Mouse (Mus musculus): ENCODE measurements around the gene Crk.

Crk gene

DNA sequence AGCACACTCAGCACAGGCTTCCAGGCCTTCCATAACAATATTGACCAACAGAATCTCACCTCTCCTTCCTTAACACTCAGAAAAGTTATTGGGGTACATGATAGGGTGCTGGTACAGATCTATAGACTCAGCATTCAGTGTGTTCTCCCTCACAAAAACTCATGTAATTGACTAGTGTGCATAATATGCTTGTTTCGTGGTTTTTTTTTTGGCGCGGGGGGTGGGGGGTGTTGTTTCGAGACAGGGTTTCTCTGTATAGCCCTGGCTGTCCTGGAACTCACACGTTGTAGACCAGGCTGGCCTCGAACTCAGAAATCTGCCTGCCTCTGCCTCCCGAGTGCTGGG lies 59.4 kb downstream of the Crk start:
- no peak for DNase-seq (ENCODE audit: low read depth)

DNA sequence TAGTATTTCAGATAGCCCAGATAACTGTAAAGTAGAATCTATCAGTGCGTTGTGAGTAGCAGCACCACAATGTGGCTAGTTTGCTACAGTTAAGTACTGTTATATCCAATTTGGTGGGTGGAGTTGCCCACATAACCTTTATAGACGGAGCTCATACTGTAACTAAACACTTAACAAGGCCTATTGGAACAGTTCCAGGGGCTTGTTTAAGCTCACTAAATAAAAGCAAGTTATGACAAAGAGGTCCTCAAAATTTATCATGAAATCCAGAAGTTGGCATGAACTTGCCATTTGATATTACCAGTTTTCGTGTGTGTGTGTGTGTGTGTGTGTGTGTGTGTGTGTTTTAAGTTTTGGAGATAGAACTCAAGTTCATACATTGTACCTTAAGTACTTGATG lies 61.1 kb downstream of the Crk start:
- DNase-seq (ENCODE audit: low read depth), result no peak

DNA sequence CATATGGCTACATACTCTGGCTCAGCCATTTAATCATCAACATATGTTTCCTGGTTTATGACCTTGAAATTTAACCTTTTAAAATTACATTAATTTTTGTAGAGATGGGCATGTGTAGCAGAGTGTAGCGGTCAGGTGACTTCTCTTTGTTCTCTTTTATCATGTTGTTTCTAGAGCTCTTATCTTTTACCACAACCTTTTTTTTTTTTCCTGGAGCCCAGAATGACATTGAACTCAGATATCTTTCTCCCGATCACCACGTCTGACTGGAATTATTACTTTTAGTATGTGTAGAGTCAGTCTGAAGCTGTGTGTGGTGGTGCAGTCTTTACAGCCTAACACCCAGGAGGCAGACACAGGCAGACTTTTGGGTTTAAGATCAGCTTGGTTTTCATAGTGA lies 62.6 kb downstream of the Crk start:
- DNase-seq (ENCODE audit: low read depth), result peak; percentile 67

DNA sequence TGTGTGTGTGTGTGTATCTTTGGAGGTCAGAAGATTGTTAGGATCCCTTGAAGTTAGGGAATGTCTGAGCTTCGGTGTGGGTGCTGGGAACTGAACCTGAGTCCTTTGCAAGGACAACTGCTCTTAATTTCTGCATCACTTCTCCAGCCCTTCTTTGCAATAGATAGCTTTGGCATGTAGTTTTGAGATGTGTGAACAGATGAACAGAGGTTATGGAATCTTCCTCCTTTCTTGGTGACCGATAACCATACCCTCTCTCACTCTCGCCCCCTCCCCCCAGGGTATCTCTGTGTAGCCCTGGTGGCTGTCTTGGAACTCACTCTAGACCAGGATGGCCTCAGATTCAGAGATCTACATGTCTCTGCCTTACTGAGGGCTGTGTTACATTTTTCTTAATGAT lies 65.7 kb downstream of the Crk start:
- DNase-seq (ENCODE audit: low read depth), result no peak

DNA sequence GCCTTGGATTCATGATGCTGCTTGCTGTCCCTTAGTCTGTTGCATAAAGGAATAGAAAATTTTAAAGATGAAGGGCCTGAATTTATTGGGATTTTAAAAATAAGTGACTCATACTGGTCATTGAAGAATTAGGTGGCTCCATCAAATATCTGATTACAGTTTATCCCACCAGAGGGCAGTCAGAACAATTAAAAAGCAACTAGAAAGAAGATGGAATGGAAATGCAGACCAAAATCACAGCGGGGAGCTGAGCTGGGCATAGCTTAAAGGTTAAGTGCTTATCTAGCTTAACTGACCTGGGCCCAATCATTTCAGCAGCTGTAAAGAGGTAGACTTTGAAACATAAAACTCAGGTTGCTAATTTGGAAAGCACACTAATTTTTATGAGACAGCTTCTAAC lies 71.5 kb downstream of the Crk start:
- no peak for DNase-seq (ENCODE audit: low read depth)

DNA sequence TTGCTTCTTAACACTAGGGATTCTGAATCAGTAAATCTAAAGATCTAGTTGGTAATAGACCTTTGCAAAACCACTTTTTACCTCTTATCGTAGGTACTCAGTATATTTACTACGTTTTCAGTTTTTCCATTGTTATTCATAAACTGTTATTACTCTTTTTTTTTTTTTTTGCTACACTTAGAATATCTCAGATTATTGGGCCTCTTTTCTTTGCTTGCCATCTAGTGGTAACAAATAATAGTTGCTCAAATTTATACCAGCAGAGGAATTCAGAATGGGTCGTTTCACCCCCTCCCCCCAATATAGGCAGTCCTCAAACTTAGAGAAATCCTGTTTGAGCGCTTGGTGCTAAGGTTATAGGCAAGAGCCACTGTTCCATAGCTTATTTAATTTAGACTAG lies 72.0 kb downstream of the Crk start:
- no peak for DNase-seq (ENCODE audit: low read depth)

Measured in 416B (cell line).